Mouse (Mus musculus) intestine, embryonic 16.5 days (tissue): ENCODE measurements around the gene Foxn4. TPM values are rescaled to one million over a fixed set of nuclear protein-coding genes. Genes with fewer than 3 reads are reported as not detected.
A peak's percentile ranks its signal among the peaks of the same experiment; 100 is the strongest.

Experiments
- ATAC-seq: fragments of 200-750 bp; cut with Nextera tagmentation; 2 replicates; pipeline ENCODE4 v1.8.0; 2017; ENCODE audit warnings: moderate TSS enrichment, moderate library complexity
- H3K27ac ChIP-seq: fragments of 300-500 bp; sonication (generic); 2 replicates; pipeline ENCODE4 v1.5.1; 2014; ENCODE audit warnings: mild to moderate bottlenecking, low read length
- H3K27me3 ChIP-seq: fragments of 300-500 bp; sonication (generic); replicated peaks from 2 replicates; pipeline ENCODE4 v1.6.1; 2014; ENCODE audit warnings: low read length, control low read depth, mixed read lengths; ENCODE audit not compliant: control insufficient read depth, insufficient read depth
- H3K36me3 ChIP-seq: fragments of 300-500 bp; sonication (generic); 2 replicates; pipeline ENCODE4 v1.6.1; 2014; ENCODE audit warnings: low read length, control low read depth; ENCODE audit not compliant: control insufficient read depth, insufficient read depth
- H3K4me1 ChIP-seq: fragments of 300-500 bp; sonication (generic); 2 replicates; pipeline ENCODE4 v1.6.1; 2014; ENCODE audit warnings: low read length, control low read depth, mixed read lengths; ENCODE audit not compliant: control insufficient read depth, insufficient read depth
- H3K4me2 ChIP-seq: fragments of 300-500 bp; sonication (generic); 2 replicates; pipeline ENCODE4 v1.6.1; 2014; ENCODE audit warnings: low read depth, low read length, control low read depth
- H3K4me3 ChIP-seq: fragments of 300-500 bp; sonication (generic); 2 replicates; pipeline ENCODE4 v1.5.1; 2014; ENCODE audit warnings: mild to moderate bottlenecking, low read length
- H3K9ac ChIP-seq: fragments of 300-500 bp; sonication (generic); 2 replicates; pipeline ENCODE4 v1.6.1; 2014; ENCODE audit warnings: low read depth, low read length
- H3K9me3 ChIP-seq: fragments of 300-500 bp; sonication (generic); 2 replicates; pipeline ENCODE4 v1.6.1; 2016; ENCODE audit warnings: low read length, control low read depth; ENCODE audit not compliant: control insufficient read depth
- WGBS: fragments of 180-500 bp; shearing (Covaris S2); extraction: QIAGEN DNeasy Blood & Tissue Kit; methylation state at CpG from one replicate; pipeline ENCODE4 v1.1.7; 2014; 5-methylcytosine and 5-hydroxymethylcytosine counted together
- polyA plus RNA-seq: library from polyadenylated mRNA; unstranded; fragments of >200 nt; fragmentation: Nextera tagmentation; extraction: Ambion mirVana; gene quantifications from 2 replicates; pipeline ENCODE4 v1.2.1, GENCODE M21; 2015

Foxn4 gene
- polyA plus RNA-seq: not detected in 2 replicates

GRCm38 (mm10) chr5:114273693-114274402 lies at the start of gene Foxn4:
TSS of gene Foxn4 (minus strand) at chr5:114273807.
- Histone ChIP-seq H3K9ac (no peak within 1 kb of the TSS), H3K4me3 (peak within 1 kb of the TSS; percentile 37), H3K4me1 (peaks cover 15% of the 10 kb centered on the region), H3K27ac (no peak within 1 kb of the TSS), H3K9me3 (no peaks in the 10 kb centered on the region), H3K27me3 (peaks cover 63% of the 10 kb centered on the region), H3K36me3 (no peaks in the 10 kb centered on the region), H3K4me2 (peak within 1 kb of the TSS; percentile 58)
- no peak for ATAC-seq
- under 1% methylated on average over 55 of the region's 56 CpGs for WGBS

- Histone ChIP-seq H3K9me3 (no peaks in the 10 kb centered on the region), H3K36me3 (no peaks in the 10 kb centered on the region), H3K27me3 (no peaks in the 10 kb centered on the region), H3K4me3 (no peak overlapping the region), H3K4me2 (no peak overlapping the region), H3K4me1 (no peaks in the 10 kb centered on the region), H3K9ac (no peak overlapping the region; the same call in 1 of the 2 replicates), H3K27ac (no peak overlapping the region)
- ATAC-seq: 0 out of 2 replicates have a peak, but pooled peaks have one; percentile 18
- WGBS: 61% methylated on average over 25 of the region's 25 CpGs
These were observed 49.6 kb upstream of the Foxn4 start for GRCm38 (mm10) chr5:114323105-114323790.

DNA sequence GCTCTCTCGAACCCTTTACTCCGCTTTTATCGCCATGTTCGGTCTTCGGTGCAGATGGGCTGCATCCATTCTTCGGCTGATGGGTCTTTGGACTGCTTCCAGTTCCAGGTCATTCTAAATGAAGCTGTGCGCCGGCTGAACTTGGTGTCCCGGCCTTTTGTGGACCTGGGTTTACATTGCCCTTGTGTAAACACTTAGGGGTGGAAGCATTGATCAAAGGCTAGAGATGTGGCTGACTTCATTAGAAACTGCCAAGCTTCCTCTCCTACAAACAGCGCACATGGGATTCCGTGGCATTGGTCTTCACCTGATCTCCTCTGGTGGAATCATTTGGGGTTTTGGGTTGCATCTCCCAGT lies 36.1 kb upstream of the Foxn4 start:
- Histone ChIP-seq H3K9me3 (no peaks in the 10 kb centered on the region), H3K4me2 (peak overlapping the region; percentile 51), H3K27ac (no peak overlapping the region), H3K4me3 (peak overlapping the region; percentile 25), H3K4me1 (peaks cover 7% of the 10 kb centered on the region; the same call in 1 of the 2 replicates), H3K9ac (peak overlapping the region; percentile 47; the same call in 1 of the 2 replicates), H3K36me3 (no peaks in the 10 kb centered on the region), H3K27me3 (no peaks in the 10 kb centered on the region)
- 22% methylated on average over 11 of the region's 11 CpGs for WGBS
- ATAC-seq: no peak

GRCm38 (mm10) chr5:114308765-114309679 lies 35.4 kb upstream of the Foxn4 start:
- Histone ChIP-seq H3K4me3 (peak overlapping the region; percentile 25), H3K36me3 (no peaks in the 10 kb centered on the region), H3K4me2 (peak overlapping the region; percentile 51), H3K27me3 (no peaks in the 10 kb centered on the region), H3K9me3 (no peaks in the 10 kb centered on the region), H3K9ac (peak overlapping the region; percentile 47; the same call in 1 of the 2 replicates), H3K4me1 (peaks cover 6% of the 10 kb centered on the region; the same call in 1 of the 2 replicates), H3K27ac (no peak overlapping the region)
- 37% methylated on average over 18 of the region's 18 CpGs for WGBS
- peak; percentile 44; the same call in 1 of the 2 replicates for ATAC-seq

DNA sequence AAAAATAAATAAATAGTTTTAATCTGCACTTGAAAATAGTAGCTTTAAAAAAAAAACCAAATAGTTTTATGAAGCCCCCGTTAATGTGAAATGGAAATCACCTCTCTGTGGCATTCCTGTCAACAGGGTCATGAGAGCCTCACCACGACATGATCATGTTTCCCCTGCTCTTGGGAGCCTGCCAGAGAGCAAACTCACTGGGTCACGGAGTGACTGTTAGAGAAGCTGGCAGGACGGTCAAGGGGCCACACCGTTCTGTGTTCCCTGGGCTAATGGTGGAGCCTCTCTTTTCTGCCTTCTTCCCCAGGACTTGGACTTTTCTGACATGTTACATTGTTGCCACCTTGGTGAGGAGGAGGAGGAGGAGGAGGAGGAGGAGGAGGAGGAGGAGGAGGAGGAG lies 32.9 kb upstream of the Foxn4 start:
- peaks cover 6% of the 10 kb centered on the region; the same call in 1 of the 2 replicates for H3K4me1 ChIP-seq
- H3K27me3 ChIP-seq: no peaks in the 10 kb centered on the region
- no peaks in the 10 kb centered on the region for H3K36me3 ChIP-seq
- H3K9ac ChIP-seq: no peak overlapping the region
- no peak overlapping the region for H3K4me2 ChIP-seq
- no peak overlapping the region for H3K27ac ChIP-seq
- ATAC-seq: no peak
- H3K9me3 ChIP-seq: no peaks in the 10 kb centered on the region
- no peak overlapping the region for H3K4me3 ChIP-seq
- 65% methylated on average over 5 of the region's 5 CpGs for WGBS

GRCm38 (mm10) chr5:114303166-114303565 lies 29.6 kb upstream of the Foxn4 start:
- no peak overlapping the region for H3K9ac ChIP-seq
- WGBS: 78% methylated on average over 6 of the region's 6 CpGs
- no peak overlapping the region for H3K27ac ChIP-seq
- no peak overlapping the region for H3K4me3 ChIP-seq
- H3K4me2 ChIP-seq: no peak overlapping the region
- H3K27me3 ChIP-seq: no peaks in the 10 kb centered on the region
- no peak for ATAC-seq
- H3K36me3 ChIP-seq: no peaks in the 10 kb centered on the region
- no peaks in the 10 kb centered on the region for H3K9me3 ChIP-seq
- peaks cover 3% of the 10 kb centered on the region; the same call in 1 of the 2 replicates for H3K4me1 ChIP-seq

- Histone ChIP-seq H3K27me3 (no peaks in the 10 kb centered on the region), H3K4me3 (no peak overlapping the region), H3K9ac (no peak overlapping the region), H3K36me3 (no peaks in the 10 kb centered on the region), H3K9me3 (no peaks in the 10 kb centered on the region), H3K4me2 (no peak overlapping the region), H3K27ac (no peak overlapping the region), H3K4me1 (peaks cover 11% of the 10 kb centered on the region; the same call in 1 of the 2 replicates)
- no peak for ATAC-seq
- 86% methylated on average over 24 of the region's 24 CpGs for WGBS
These were observed 26.4 kb upstream of the Foxn4 start for GRCm38 (mm10) chr5:114299883-114300610.

GRCm38 (mm10) chr5:114299156-114299855 lies 25.7 kb upstream of the Foxn4 start:
- ATAC-seq: no peak

More at GRCm38 (mm10) chr5:114299156-114299855, 25.7 kb upstream of the Foxn4 start:
- no peak overlapping the region for H3K9ac ChIP-seq
- no peaks in the 10 kb centered on the region for H3K36me3 ChIP-seq
- no peak overlapping the region for H3K4me3 ChIP-seq
- H3K4me2 ChIP-seq: no peak overlapping the region
- peaks cover 11% of the 10 kb centered on the region; the same call in 1 of the 2 replicates for H3K4me1 ChIP-seq
- no peak overlapping the region for H3K27ac ChIP-seq
- no peaks in the 10 kb centered on the region for H3K9me3 ChIP-seq
- 64% methylated on average over 22 of the region's 22 CpGs for WGBS
- no peaks in the 10 kb centered on the region for H3K27me3 ChIP-seq
